Mouse (Mus musculus) gastrocnemius, adult 18-20 months (tissue): ENCODE measurements around the gene 4430402I18Rik. TPM values are rescaled to one million over a fixed set of nuclear protein-coding genes. Genes with fewer than 3 reads are reported as not detected.

Experiments used
- DNase-seq: peaks from one replicate; pipeline ENCODE4 v3.0.0; 2021; ENCODE audit warnings: low spot score
- total RNA-seq, 2 experiments: library from RNA; stranded (reverse); gene quantifications; 2 replicates each; pipeline ENCODE4 v1.2.3; 2021

4430402I18Rik gene
- total RNA-seq, 2 experiments from 2014 or later, result 1.1 to 2.9 TPM

DNA sequence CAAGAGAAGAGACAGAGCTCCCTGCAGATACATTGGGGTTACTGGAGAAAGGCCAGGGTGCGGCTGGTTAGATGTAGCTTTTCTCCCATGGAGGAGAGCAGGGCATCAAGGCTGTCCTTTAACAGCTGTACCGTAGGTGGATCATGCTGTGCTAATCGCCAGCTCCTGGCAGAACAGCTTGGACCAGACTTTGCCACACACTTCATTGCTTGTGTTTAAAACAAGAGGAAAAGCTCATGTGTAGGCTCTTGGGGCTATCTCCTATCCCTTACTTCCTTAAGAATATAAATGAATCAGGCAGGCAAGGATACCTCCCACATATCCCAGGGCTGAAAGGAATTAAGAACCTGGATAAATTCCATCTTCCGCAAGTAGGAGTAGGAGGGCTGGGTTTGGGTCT lies 64.8 kb downstream of the 4430402I18Rik start:
- DNase-seq, result no peak

- DNase-seq, result no peak
Measured at GRCm38 (mm10) chr19:28902111-28902510, 65.5 kb downstream of the 4430402I18Rik start.

GRCm38 (mm10) chr19:28900771-28901170 lies 66.8 kb downstream of the 4430402I18Rik start:
- DNase-seq, result no peak

GRCm38 (mm10) chr19:28897497-28897896 lies 70.1 kb downstream of the 4430402I18Rik start:
- no peak for DNase-seq

- DNase-seq, result no peak
Measured at GRCm38 (mm10) chr19:28896639-28897038, 71.0 kb downstream of the 4430402I18Rik start.

- no peak for DNase-seq
Measured at GRCm38 (mm10) chr19:28891864-28892263, 75.7 kb downstream of the 4430402I18Rik start.

DNA sequence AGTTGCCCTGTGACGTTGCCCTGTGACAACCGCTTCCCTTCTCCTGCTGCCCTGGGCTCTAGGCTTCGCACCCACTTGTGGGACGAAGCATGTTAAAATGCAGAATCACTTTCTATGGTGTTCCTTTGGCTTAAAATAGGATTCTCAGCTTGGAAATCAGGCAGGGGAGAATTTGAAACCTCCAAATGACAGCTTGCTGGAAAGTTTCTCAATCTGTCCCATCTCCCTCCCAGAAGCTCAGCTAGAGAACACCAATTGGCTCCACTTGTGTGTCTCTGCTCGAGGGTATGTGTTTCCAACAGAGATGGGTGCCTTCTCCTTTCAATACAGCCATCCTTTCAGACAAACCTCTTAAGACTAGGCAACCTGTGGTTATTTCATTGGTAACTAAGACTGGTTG lies 76.4 kb downstream of the 4430402I18Rik start:
- no peak for DNase-seq

DNA sequence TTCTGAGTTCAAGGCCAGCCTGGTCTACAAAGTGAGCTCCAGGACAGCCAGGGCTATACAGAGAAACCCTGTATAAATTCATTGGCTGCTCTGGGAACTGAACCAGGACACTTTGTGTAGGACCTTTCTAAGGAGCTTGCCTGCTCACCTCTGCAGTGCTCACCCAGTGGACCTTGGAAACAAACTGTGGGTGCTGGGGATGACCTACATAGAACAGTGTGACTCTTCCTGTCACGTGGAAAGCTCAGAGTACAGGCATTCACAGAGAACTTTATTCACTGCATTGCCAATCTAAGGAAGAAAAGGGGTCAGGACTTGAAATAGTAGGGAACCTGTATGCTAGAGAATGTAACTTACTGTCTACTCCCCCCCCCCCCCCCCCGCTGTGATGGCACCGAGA lies 78.3 kb downstream of the 4430402I18Rik start:
- DNase-seq, result no peak

- DNase-seq, result no peak
Measured at GRCm38 (mm10) chr19:28888496-28888895, 79.1 kb downstream of the 4430402I18Rik start.

GRCm38 (mm10) chr19:28883126-28883525 lies 84.5 kb downstream of the 4430402I18Rik start:
- DNase-seq, result no peak

GRCm38 (mm10) chr19:28879476-28879875 lies 88.1 kb downstream of the 4430402I18Rik start:
- DNase-seq, result no peak

- DNase-seq, result no peak
Measured at GRCm38 (mm10) chr19:28870351-28870750, 97.2 kb downstream of the 4430402I18Rik start.

DNA sequence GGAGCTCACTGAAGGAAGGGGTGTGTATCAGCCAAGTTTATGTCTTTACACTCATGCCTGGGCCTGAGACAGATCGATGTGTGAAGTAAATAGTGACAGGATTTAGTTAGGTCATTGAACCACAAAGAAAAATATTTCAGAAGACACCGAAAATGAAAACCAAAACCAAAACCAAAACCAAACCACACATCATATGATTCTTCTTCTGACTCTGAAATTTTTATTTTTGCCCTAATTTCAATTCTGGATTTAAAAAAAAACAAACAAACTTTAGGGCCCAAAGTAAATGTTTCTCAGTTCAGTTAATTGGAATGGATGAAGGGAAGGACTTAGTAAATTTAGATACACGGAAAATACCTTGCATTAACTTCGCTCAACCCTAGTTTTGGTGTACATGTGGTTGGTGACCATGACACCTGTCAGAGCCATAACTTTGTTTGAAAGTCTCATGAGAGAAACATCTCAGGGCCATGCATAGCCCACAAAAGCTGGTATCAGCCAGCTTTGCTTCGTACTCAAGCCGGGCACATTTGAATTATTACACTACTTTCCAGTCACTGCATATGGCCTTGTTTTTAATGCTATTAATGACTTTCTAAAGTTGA lies 98.2 kb downstream of the 4430402I18Rik start:
- DNase-seq, result no peak

DNA sequence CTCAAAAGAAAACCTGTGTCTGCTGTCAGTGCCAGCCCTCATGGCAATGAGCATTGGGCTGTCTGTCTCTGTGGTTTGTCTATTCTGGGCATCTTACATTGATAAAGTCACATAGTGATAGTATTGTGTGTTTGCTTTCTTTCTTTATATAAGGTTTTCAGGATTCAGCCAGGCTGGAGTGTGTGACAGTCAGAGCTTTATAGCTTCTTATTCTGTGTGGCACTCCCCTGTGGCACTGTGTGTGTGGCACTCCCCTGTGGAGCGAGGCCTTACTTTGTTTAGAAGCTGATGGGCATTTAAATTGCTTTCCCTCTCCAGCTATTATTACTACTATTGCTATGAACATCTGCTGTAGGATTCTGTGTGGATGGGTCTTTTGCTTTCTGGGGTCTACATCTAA lies 102.1 kb downstream of the 4430402I18Rik start:
- DNase-seq, result no peak

GRCm38 (mm10) chr19:28864981-28865380 lies 102.6 kb downstream of the 4430402I18Rik start:
- no peak for DNase-seq

DNA sequence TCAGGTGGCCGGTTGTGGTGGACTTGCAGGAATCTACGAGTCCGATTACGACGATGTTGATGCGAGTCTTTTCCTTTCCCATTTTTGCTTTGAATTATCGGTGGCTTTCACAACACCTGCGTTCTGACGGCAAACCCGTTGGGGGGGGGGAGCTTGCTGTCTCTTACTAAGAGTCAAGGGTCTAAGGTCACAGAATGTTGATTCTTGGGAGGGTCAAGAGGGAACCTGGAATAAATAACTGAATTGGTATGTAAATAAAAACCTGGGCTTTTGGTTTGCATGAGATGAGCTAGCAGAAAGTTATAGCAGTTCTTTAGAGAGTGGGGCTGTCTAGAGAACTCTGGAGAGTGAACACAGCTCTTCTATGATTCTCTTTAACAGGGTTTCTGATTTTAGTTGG lies 104.0 kb downstream of the 4430402I18Rik start:
- no peak for DNase-seq

DNA sequence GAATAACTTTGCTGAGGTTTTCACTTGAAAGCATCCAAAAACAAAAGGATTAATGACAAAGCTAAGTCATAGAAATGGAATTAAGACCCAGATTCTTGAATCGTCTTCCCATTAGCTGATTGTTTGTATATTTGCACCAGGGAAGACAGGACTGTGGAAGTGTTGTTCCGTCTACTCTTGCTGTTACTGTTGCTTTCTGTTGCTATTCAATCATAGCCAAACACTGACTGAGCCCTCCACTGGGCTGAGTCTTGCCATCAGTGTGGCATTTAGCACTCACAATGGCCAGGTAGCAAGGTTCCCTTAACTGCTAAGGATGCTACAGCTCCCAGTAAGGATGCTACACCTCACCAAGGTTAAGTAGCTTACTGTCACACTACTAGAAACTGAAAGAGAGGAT lies 107.4 kb downstream of the 4430402I18Rik start:
- no peak for DNase-seq

DNA sequence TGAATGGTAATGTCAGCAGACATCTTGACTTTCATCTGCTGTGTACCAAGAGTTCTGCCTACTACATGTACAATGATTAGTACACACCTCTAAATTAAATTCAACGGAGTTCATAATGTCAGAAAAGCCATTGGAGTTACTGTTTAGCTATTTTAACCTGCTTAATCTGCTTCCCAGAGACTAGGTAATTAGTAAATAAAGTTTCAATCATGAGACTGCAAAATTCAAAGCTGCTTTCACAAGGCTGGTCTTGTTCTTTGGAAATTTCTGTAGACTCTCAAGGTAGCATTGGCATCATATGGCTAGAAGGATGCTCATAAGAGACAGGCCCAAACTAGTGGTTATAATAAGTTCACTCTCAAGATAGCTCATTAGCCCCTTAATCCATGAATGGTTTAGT lies 112.8 kb downstream of the 4430402I18Rik start:
- DNase-seq, result no peak

DNA sequence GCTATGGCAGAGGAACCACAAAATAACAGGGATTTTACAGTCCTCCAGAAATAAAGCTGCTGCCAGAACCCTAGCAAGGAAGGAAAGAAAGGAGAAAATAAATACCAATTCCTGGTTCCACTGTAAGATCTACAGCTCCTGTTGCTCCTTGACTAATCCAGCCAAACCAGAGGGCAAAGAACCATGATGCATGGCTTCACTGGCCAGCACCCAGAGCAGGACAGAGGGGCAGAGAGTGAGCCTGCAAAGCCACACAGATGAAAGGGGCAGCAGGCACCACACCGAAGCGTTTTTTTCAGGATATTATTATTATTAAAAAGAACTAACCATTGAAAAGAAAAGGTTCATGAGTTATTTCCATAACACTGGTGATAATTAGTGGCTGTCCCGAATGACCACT lies 115.6 kb downstream of the 4430402I18Rik start:
- no peak for DNase-seq

DNA sequence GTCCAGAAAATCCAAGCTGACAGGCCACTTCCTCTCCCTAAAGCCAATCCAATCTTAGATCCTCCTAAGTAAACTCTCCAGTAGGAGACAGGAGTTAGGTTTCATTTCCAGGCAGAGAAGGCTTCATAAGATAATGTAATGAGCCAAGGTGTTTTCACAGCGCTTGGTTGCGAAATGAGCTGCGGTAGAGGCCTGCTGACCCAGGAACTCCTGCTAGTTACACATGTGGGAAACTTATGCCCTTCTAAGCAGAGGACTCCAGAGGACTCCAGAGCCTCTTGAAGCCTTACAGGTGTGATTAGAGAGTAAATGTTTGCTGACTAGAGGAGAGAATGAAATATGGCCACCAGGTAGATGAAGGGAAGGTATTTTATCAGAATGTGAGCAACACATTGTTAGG lies 117.1 kb downstream of the 4430402I18Rik start:
- DNase-seq, result no peak

- no peak for DNase-seq
Measured at GRCm38 (mm10) chr19:28844946-28845710, 122.5 kb downstream of the 4430402I18Rik start.
